Mouse (Mus musculus) urinary bladder, postnatal 36 days (tissue): ENCODE measurements around the gene Fbxo3.
"Not testable (repeated sequence)": the region's sequence is repeated elsewhere in the genome, so short reads cannot be mapped to it uniquely, and the experiment has no call there.

ENCODE experiments used
- DNase-seq, 2 experiments: peaks; one replicate each; pipeline ENCODE4 v3.0.0; 2022; ENCODE audit warnings: low spot score in 2 of 2, mixed read lengths in 1 of 2

Fbxo3 gene

DNA sequence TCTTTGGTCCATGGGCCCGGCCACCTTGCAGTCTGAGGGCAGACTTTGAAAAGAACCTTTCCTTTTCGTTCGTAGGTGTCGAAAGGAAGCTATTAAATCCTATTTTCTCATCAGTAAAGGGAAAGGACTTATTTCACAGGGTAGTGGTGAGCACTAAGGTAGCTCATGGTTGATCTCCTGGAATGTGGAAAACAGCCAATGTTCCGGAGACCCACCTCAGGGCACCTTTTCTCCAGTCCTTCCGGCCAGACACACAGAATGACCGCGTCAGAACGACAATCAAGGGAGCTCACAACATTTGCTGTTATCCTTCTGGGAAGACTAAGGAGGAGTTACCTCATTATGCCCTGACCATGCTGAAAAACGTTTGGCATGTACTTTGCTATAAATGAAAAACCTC, 68.7 kb downstream of the Fbxo3 start:
- DNase-seq: no peak

GRCm38 (mm10) chr2:104096796-104097195, 69.3 kb downstream of the Fbxo3 start:
- not testable (repeated sequence) for DNase-seq

DNA sequence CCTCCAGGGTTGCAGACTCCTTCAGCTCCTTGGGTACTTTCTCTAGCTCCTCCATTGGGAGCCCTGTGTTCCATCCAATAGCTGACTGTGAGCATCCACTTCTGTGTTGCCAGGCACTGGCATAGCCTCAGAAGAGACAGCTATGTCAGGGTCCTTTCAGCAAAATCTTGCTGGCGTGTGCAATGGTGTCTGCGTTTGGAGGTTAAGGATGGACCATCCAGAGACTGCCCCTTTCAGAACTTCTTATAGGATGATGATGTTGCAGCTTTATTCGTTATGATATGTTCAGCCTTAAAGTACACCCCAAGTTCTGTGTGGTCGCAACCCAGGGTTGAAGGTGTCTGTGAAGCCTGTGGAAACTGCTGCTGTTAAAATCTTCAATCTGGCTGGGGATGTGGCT, 69.9 kb downstream of the Fbxo3 start:
- DNase-seq: not testable (repeated sequence)

- no peak for DNase-seq
These were observed 71.2 kb downstream of the Fbxo3 start for GRCm38 (mm10) chr2:104098529-104099230.

DNA sequence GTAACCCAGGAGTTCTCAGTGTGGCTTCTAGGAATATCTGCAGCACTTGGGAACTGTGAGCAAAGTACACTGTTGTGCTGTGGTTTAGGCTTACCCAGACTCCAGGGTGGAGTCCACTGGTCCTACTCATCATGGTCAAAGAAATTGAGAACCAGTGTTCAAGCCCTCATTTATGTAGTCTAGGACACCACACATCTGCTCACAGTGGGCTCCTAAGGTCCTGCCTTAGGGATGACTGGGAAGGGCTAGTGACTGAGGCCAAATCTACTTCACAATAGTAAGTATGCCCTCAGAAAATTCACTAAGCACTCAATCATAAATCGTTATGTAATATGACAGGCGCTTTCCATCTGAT, 71.7 kb downstream of the Fbxo3 start:
- DNase-seq: no peak

DNA sequence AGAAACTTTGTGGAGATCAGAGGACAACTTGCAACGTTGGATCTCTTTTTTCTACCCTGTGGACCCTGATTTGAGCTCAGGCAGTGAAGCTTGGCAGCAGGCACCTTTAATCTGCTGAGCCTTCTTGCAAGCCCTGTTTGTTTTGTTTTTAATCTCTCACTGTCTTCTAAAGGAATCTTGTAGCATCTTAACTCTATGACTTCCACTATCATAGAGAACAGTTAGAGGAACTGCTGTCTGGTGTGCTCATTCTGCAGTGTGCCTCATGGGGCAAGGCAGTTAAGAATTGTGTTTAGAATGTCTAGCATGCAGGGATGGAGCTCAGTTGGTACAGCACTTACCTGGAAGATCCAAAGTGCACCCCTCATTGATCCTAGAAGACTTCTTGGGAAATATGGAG, 72.4 kb downstream of the Fbxo3 start:
- DNase-seq: no peak

DNA sequence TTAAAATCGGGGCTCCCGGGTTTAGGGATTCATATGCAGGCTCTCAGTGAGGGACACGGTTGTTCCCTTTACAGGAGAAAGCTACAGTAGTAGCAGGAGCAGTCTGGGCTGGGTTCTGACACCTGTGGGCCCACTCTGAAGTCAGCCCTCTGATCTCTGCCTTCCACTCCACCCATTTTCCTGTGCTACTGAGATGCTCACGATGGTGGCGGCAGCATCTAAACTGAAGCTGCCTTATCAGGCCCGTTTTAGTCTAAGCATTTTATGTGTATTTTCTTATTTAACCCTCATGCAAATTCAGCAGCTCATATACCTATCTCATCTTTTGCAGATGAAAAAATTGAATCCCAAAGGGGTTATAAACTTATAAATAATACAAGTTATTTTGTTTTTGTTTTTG, 77.3 kb downstream of the Fbxo3 start:
- no peak for DNase-seq

- DNase-seq: not testable (repeated sequence)
These were observed 81.5 kb downstream of the Fbxo3 start for GRCm38 (mm10) chr2:104109021-104109420.

- DNase-seq: no peak
These were observed 82.0 kb downstream of the Fbxo3 start for GRCm38 (mm10) chr2:104109528-104109927.

DNA sequence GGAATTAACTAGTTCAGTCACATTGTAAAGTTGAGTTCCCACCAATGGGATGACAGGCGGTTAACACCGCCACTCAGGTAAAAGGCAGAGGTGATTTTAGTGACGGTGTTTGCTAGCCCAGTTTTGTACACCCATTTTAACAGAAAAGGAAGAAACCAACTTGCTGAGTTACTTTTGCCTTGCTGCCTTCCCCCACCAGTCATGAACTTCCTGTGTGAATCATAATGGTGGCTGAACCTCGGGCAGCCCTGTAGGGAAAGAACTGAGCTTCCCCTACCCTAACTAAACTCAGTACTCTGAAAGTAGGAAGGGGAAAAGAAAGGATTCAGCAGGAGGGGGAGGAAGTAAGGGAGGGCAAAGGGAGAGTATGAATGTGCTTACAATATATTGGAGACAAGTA, 82.5 kb downstream of the Fbxo3 start:
- no peak for DNase-seq

DNA sequence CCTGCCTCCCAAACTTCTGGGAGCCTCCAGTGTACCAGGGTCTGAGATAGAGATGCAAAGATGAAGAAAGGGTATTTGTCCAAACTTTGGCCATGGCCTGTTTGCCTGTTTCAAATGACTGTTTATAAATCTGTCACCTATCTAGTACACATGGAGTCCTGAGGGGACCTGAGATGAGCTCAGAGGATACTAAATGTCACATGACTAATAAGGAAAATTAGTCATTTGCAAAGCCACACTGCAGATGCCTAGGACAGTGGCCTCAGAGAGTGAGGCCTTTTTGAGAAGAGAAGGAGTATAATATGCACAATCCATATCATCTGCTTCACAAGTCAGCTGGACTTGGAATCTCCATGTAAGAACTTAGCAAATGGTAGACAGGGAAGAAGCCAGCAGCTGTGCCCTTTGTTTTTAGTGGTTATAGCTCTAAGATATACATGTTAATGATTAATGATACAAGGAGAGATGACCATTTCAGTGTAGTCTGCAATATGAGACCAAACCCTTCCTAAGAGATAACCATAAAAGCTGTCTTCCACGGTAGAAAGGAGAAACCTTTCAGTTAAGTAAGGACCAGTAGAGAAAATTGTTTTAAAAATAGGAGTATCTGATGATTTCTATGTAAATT, 83.8 kb downstream of the Fbxo3 start:
- DNase-seq: not testable (repeated sequence)
